Mouse (Mus musculus) midbrain, embryonic 12.5 days (tissue): Measurements from ENCODE around the gene Gpm6b. TPM values are rescaled to one million over a fixed set of nuclear protein-coding genes. Genes with fewer than 3 reads are reported as not detected.

Experiments
- ATAC-seq: fragments of 200-750 bp; cut with Nextera tagmentation; 2 replicates; pipeline ENCODE4 v1.8.0; 2017; ENCODE audit warnings: low read depth, moderate TSS enrichment, moderate library complexity; ENCODE audit not compliant: low FRiP score
- H3K27ac ChIP-seq: fragments of 300-500 bp; sonication (generic); replicated peaks from 2 replicates; pipeline ENCODE4 v1.5.1; 2016; ENCODE audit warnings: mild to moderate bottlenecking
- H3K27me3 ChIP-seq: fragments of 300-500 bp; sonication (generic); 2 replicates; pipeline ENCODE4 v1.6.1; 2016; ENCODE audit warnings: mild to moderate bottlenecking
- H3K36me3 ChIP-seq: fragments of 300-500 bp; sonication (generic); 2 replicates; pipeline ENCODE4 v1.6.1; 2016
- H3K4me1 ChIP-seq: fragments of 300-500 bp; sonication (generic); 2 replicates; pipeline ENCODE4 v1.6.1; 2016
- H3K4me2 ChIP-seq: fragments of 300-500 bp; sonication (generic); replicated peaks from 2 replicates; pipeline ENCODE4 v1.6.1; 2016; ENCODE audit warnings: mild to moderate bottlenecking, moderate library complexity
- H3K4me3 ChIP-seq: fragments of 300-500 bp; sonication (generic); 2 replicates; pipeline ENCODE4 v1.5.1; 2016; ENCODE audit warnings: mild to moderate bottlenecking
- H3K9ac ChIP-seq: fragments of 300-500 bp; sonication (generic); replicated peaks from 2 replicates; pipeline ENCODE4 v1.6.1; 2016; ENCODE audit warnings: mild to moderate bottlenecking, moderate library complexity
- H3K9me3 ChIP-seq: fragments of 300-500 bp; sonication (generic); 2 replicates; pipeline ENCODE4 v1.6.1; 2016; ENCODE audit warnings: mild to moderate bottlenecking
- WGBS: fragments of 180-500 bp; shearing (Covaris S2); methylation state at CpG from one replicate; pipeline ENCODE4 v1.1.7; 2016; 5-methylcytosine and 5-hydroxymethylcytosine counted together
- polyA plus RNA-seq: library from polyadenylated mRNA; unstranded; fragments of >200 nt; fragmentation: Nextera tagmentation; extraction: Ambion mirVana; gene quantifications from 2 replicates; pipeline ENCODE4 v1.2.1, GENCODE M21; 2016

Gene Gpm6b
- polyA plus RNA-seq, 1 experiment from 2014 or later = 196 TPM

DNA sequence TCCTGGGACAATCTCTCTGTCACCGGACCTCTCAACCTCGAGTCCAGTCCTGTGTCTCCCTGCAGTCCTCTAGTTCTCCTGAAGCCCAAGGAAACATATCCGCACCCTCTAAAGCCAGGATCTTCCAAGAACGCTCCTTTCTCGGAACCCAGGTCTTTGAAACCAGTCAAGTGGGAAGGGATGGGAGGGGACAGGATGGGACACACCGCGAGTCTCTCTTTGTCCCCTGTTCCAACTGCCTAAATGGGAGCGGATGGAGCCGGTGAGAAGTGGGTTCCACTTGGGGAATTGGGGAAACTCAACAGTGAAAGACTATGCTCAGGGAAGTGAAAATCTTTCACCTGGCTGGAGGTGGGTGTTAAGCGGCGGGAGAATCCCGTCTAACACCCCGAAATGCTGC, 809 bp downstream of the Gpm6b start:
- H3K9ac ChIP-seq = peak overlapping the region; percentile 66
- H3K27me3 ChIP-seq = peaks cover 48% of the 10 kb centered on the region
- H3K4me2 ChIP-seq = peak overlapping the region; percentile 87
- WGBS = 34% methylated on average over 13 of the region's 13 CpGs
- no peaks in the 10 kb centered on the region for H3K4me1 ChIP-seq
- H3K9me3 ChIP-seq = no peaks in the 10 kb centered on the region
- H3K4me3 ChIP-seq = peak overlapping the region; percentile 61
- peak; percentile 25; the same call in 1 of the 2 replicates for ATAC-seq
- no peaks in the 10 kb centered on the region for H3K36me3 ChIP-seq
- H3K27ac ChIP-seq = no peak overlapping the region

DNA sequence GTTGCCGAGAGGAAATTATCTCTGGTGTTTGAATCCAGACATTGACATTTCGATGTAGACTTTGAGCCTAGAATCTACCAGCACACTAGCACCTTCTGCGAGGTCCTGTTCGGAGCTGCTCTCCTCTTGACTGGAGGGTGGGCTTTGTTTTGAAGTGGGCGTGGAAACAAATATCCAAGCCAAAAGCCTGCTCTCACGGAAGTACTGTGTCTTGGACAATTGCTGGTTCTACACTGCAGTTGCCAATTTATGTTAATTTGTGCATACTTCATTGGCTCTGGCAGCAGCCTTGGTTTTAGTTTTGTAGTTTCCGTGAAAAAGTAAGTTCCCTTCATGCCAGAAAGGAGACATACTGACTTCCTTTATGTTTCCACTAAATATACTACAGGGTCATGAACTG, 2.0 kb downstream of the Gpm6b start:
- 60% methylated on average over 7 of the region's 7 CpGs for WGBS
- no peaks in the 10 kb centered on the region for H3K36me3 ChIP-seq
- no peaks in the 10 kb centered on the region for H3K4me1 ChIP-seq
- H3K27me3 ChIP-seq = peaks cover 52% of the 10 kb centered on the region
- no peak overlapping the region for H3K9ac ChIP-seq
- no peak overlapping the region for H3K4me2 ChIP-seq
- H3K27ac ChIP-seq = no peak overlapping the region
- H3K4me3 ChIP-seq = no peak overlapping the region
- ATAC-seq = no peak
- no peaks in the 10 kb centered on the region for H3K9me3 ChIP-seq

DNA sequence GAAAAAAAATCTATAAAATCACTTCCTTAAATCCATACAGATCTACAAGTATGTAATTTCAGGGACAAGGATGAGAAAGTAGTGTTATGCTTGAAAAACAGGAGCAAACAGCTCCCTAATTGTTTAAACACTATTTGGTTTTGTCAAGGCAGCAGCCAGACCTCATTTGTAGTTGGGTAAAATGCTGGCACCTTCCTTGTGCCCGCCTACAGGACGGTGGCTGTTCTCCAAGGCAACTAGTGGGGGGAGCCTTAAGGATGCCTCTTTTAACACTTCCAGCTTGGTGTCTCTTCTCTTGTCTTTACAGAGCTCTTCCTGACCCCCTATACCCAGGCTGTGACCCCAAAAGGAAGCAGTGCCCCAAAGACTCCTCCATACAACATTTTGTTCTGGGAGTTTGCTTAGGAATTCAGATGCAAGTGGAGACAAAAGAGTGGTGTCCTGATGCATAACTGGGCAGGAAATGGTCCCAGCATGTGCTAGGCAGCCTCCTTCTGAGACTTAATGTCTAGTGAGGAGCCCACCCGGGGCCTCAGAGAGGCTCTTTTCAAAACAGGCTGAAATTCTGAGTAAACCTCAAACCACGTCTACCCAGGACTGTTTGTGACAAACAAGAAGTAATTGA, 4.7 kb downstream of the Gpm6b start:
- Histone ChIP-seq H3K4me1 (no peaks in the 10 kb centered on the region), H3K27me3 (peaks cover 29% of the 10 kb centered on the region), H3K36me3 (no peaks in the 10 kb centered on the region), H3K9me3 (no peaks in the 10 kb centered on the region), H3K4me2 (no peak overlapping the region), H3K9ac (no peak overlapping the region), H3K4me3 (no peak overlapping the region), H3K27ac (no peak overlapping the region)
- no peak for ATAC-seq
- WGBS = 60% methylated on average over 4 of the region's 4 CpGs

DNA sequence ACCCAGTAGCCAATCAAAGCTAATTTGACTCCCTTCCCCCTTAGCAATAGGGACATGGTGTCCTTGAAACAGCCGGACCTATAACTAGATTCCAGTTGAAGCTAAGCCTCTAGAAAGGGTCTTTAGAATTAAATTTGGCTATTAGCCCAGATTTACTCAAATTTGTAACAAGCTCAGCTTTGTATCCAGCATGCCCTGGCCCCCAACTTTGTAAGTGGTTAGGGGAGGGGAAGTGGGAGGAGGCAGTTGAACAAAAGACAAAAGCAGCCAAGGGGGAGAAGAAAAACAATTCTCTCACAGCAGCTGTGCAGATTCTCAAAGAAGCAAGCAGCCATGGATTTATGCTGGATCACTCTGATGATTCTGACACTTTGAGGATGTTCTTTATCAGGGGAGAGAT, 32.8 kb downstream of the Gpm6b start:
- peak; percentile 90 for ATAC-seq
- peak overlapping the region; percentile 42; the same call in 1 of the 2 replicates for H3K27ac ChIP-seq
- WGBS = 22% methylated on average over 1 of the region's 1 CpGs
- peaks cover 5% of the 10 kb centered on the region; the same call in 1 of the 2 replicates for H3K4me1 ChIP-seq
- no peaks in the 10 kb centered on the region for H3K9me3 ChIP-seq
- no peaks in the 10 kb centered on the region for H3K36me3 ChIP-seq
- no peak overlapping the region for H3K4me2 ChIP-seq
- H3K9ac ChIP-seq = no peak overlapping the region
- peaks cover 12% of the 10 kb centered on the region; the same call in 1 of the 2 replicates for H3K27me3 ChIP-seq
- H3K4me3 ChIP-seq = no peak overlapping the region

DNA sequence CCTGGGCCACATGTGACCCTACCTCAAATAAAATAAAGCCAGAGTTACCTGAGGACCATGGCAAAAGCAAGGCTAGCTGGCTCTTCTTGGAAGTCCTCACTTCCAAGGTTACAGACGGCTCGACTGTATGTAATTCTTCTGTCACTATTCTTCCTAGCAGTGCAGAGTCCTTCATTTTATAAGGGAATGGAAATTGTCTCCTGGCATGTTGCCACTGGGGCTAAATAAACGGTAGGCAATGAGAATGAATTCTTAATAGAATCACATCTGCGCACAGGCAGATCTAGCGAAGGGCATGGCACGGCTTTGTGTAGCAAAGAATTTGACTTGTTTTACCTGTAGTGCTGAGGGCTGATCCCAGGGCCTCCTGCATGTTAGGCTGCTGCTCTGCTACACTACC, 33.9 kb downstream of the Gpm6b start:
- Histone ChIP-seq H3K4me2 (no peak overlapping the region), H3K36me3 (no peaks in the 10 kb centered on the region), H3K9me3 (no peaks in the 10 kb centered on the region), H3K27ac (no peak overlapping the region), H3K9ac (no peak overlapping the region), H3K27me3 (peaks cover 15% of the 10 kb centered on the region; the same call in 1 of the 2 replicates), H3K4me3 (no peak overlapping the region), H3K4me1 (peaks cover 5% of the 10 kb centered on the region; the same call in 1 of the 2 replicates)
- ATAC-seq = no peak
- WGBS = 83% methylated on average over 6 of the region's 6 CpGs

DNA sequence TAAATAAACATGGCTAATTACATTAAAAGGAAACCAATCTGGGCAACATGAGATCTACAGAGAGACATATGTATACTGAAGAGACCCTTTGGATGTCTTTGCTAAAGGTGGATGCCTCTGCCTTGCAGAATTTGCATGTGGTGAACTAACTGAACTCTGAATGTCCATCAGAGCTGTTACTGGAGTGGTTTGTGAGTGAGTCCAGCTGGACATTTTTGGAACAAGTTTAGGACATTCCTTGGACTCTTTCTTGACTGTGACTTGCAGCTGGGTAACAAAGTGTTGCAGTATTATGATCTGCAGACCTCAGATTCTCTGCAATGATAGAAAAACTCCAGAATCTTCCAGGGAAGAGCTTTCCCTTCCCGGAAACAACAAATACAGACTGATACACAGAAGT, 41.1 kb downstream of the Gpm6b start:
- H3K27me3 ChIP-seq = peaks cover 15% of the 10 kb centered on the region; the same call in 1 of the 2 replicates
- no peak overlapping the region for H3K4me2 ChIP-seq
- H3K9ac ChIP-seq = no peak overlapping the region
- ATAC-seq = no peak
- no peaks in the 10 kb centered on the region for H3K9me3 ChIP-seq
- 90% methylated on average over 1 of the region's 1 CpGs for WGBS
- H3K36me3 ChIP-seq = no peaks in the 10 kb centered on the region
- H3K27ac ChIP-seq = no peak overlapping the region
- no peaks in the 10 kb centered on the region for H3K4me1 ChIP-seq
- no peak overlapping the region for H3K4me3 ChIP-seq

DNA sequence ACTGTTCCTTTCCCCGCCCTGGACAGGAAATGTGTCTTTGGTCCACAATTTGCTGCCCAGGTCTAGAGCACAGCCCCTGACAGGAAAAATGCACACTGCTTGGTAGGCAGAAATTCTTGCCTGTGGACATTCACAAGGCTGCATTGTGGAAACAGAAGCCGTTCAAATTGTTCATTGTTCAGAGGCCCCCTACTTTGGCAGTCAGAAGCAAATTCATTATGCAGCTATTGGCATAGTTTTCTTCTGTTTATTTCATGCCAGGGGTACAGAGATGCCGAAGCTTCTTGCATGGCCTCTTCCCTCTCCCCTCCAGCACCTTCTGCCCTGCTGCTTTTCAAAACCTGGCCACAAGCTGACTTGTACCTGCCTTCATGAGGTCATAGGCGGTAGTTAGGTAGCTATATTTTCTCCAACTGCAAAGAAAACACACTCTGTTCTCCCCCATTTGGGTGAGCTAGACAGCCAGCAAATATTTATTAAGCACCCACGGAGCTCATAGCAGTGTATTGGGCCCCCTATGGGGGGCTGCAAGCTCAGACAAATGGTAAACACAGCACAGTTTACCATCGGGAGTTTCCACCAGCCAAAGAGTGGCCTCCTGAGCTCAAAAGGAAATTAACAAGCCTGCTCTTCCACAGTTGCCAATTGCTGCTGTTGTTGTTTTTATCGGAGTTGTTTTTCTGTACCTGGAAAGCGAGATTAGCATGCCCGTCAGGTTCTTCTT, 48.2 kb downstream of the Gpm6b start:
- Histone ChIP-seq H3K36me3 (no peaks in the 10 kb centered on the region), H3K4me3 (no peak overlapping the region), H3K9me3 (no peaks in the 10 kb centered on the region), H3K9ac (no peak overlapping the region), H3K27ac (peak overlapping the region; percentile 42; the same call in 1 of the 2 replicates), H3K27me3 (peaks cover 41% of the 10 kb centered on the region), H3K4me1 (peaks cover 7% of the 10 kb centered on the region), H3K4me2 (no peak overlapping the region)
- no peak for ATAC-seq
- WGBS = 62% methylated on average over 9 of the region's 9 CpGs

DNA sequence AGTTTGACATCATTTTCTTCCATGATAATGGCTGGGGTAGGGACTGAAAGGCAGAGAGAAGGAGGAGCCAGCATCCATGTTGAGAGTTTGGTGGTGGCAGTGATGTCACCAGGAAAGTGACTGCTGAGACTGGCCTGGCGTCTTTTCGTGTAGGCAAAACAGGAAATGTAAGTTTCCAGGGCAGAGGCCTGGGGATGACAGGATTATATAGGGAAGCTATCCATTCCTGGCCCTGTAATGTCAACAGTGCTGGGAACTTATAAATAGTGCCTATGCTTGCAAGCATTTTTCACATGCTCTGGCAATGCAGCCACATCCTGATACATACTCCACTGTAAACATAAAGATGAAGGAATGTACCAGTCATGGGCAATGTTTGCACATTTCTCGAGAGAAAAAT, 52.6 kb downstream of the Gpm6b start:
- H3K9ac ChIP-seq = no peak overlapping the region
- H3K36me3 ChIP-seq = no peaks in the 10 kb centered on the region
- no peak for ATAC-seq
- peaks cover 50% of the 10 kb centered on the region for H3K27me3 ChIP-seq
- H3K27ac ChIP-seq = no peak overlapping the region
- 76% methylated on average over 3 of the region's 3 CpGs for WGBS
- H3K4me3 ChIP-seq = no peak overlapping the region
- H3K9me3 ChIP-seq = no peaks in the 10 kb centered on the region
- no peak overlapping the region for H3K4me2 ChIP-seq
- peaks cover 7% of the 10 kb centered on the region for H3K4me1 ChIP-seq

DNA sequence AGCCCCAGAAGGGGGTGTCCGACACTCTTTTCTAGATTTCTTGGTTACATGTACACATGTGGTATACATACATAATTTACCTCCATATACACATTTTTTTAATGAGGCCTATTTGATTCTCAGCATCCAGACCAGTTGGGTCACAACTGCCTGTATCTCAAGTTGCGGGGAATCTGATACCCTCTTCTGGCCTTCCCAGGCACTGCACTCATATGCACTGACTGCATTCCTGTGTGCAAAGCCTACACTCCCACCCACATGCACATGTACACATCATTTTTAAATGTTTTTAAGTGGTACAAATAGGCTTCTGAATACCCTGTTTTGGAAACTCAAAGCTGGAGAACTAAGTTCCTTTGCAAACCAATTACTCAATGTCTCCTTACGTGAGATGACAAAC, 54.8 kb downstream of the Gpm6b start:
- ATAC-seq = no peak

DNA sequence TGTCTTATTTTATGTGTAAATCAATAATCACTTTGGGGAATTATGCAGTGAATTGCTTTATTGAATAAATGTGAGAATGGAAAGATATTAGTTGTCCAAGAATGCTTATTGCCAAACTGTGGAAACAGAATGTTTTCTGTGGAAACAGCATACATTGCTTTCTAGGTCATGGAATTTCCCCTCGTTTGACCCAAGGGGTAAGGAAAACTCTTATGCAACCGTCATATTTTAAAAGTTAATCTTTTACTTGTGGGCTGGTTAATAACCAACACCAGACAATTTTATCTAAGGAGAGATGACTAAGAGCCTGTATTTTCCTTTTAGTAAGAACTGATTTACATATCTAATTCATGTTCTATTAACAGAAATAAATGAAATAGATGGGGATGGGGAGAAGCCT, 64.1 kb downstream of the Gpm6b start:
- no peak for ATAC-seq
- H3K4me1 ChIP-seq = no peaks in the 10 kb centered on the region
- no peak overlapping the region for H3K4me3 ChIP-seq
- H3K4me2 ChIP-seq = no peak overlapping the region
- no peaks in the 10 kb centered on the region for H3K9me3 ChIP-seq
- H3K9ac ChIP-seq = no peak overlapping the region
- H3K36me3 ChIP-seq = no peaks in the 10 kb centered on the region
- peaks cover 31% of the 10 kb centered on the region; the same call in 1 of the 2 replicates for H3K27me3 ChIP-seq
- 74% methylated on average over 2 of the region's 2 CpGs for WGBS
- H3K27ac ChIP-seq = no peak overlapping the region

More for the DNA sequence above, 54.8 kb downstream of the Gpm6b start:
- Histone ChIP-seq H3K9ac (no peak overlapping the region), H3K4me3 (no peak overlapping the region), H3K27ac (no peak overlapping the region), H3K4me1 (no peaks in the 10 kb centered on the region), H3K4me2 (no peak overlapping the region), H3K9me3 (no peaks in the 10 kb centered on the region), H3K36me3 (no peaks in the 10 kb centered on the region), H3K27me3 (peaks cover 33% of the 10 kb centered on the region)
- WGBS = 96% methylated on average over 3 of the region's 3 CpGs

DNA sequence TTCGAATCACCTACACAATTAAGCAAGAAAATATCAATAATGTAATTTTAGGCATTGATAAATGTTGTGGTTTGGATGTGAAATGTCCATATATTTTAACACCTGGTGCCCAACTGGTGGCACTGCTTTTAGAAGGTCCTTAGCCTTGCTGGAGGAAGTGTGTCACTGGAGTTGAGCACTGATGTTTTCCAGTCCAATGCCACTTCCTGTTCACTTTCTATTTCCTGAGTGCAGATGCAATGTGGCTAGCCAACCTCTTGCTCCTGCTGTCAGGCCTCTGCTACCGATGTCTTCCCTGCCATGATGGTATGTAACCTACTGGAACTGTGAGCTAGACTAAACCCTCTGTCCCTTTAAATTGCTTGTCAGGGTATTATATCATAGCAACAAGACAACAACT, 65.6 kb downstream of the Gpm6b start:
- Histone ChIP-seq H3K9ac (no peak overlapping the region), H3K4me1 (no peaks in the 10 kb centered on the region), H3K4me3 (no peak overlapping the region), H3K27me3 (peaks cover 31% of the 10 kb centered on the region; the same call in 1 of the 2 replicates), H3K9me3 (no peaks in the 10 kb centered on the region), H3K36me3 (no peaks in the 10 kb centered on the region), H3K27ac (no peak overlapping the region), H3K4me2 (no peak overlapping the region)
- ATAC-seq = no peak
- WGBS = 81% methylated on average over 2 of the region's 2 CpGs

DNA sequence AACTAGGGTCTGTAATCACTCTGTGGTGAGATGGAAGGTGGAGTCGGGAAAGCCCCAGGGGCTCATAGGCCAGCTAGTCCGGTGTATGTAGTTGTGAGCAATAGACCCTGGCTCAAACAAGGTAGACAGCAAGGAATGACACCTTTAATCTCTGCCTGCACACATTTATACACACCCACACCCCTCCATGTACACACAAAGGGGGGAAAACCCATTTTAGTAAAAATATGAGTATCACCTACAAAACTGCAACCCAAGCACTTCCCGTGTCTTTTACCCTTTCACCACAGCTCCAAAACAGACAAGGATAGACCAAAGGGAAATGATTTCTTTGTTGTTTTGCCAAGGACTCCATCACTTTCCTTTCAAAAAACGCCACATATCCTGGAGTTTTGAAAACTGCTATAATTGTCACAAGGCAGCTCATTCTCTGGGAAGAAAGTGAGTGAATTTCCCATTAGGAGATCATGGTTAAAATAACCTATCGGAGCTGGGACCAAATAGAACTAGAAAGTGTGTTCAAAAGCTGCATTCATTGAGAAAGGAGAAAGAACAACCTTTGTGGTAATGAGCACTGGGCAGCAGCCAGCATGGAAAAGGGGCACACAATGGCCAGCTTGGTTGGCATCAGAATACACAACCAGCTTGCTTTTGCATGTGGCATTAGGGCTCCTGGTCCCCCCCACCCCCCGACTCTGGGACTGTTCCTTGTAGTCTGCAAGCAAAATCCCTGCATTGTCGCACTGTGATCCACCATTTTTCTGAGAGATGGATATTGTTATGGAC, 68.9 kb downstream of the Gpm6b start:
- 87% methylated on average over 7 of the region's 7 CpGs for WGBS
- Histone ChIP-seq H3K9ac (no peak overlapping the region), H3K4me1 (no peaks in the 10 kb centered on the region), H3K4me3 (no peak overlapping the region), H3K27me3 (peaks cover 12% of the 10 kb centered on the region; the same call in 1 of the 2 replicates), H3K9me3 (no peaks in the 10 kb centered on the region), H3K36me3 (no peaks in the 10 kb centered on the region), H3K4me2 (no peak overlapping the region), H3K27ac (no peak overlapping the region)
- ATAC-seq = no peak
